Mouse (Mus musculus) small intestine, adult 2 months (tissue): ENCODE data around the gene Dph7.

Experiments used
- CTCF ChIP-seq: fragments of 200-500 bp; IDR thresholded peaks from 2 replicates; pipeline ENCODE4 v1.5.1; 2012; ENCODE audit warnings: low read depth, mild to moderate bottlenecking, control low read depth, inconsistent platforms, low read length, moderate library complexity, mixed read lengths; ENCODE audit not compliant: insufficient replicate concordance, insufficient read length; ENCODE audit errors: extremely low read depth
- POLR2A ChIP-seq: fragments of 200-500 bp; IDR thresholded peaks from 2 replicates; pipeline ENCODE4 v1.6.1; 2012; ENCODE audit warnings: low read depth, mild to moderate bottlenecking, control low read depth, inconsistent platforms, low read length, moderate library complexity

DNA sequence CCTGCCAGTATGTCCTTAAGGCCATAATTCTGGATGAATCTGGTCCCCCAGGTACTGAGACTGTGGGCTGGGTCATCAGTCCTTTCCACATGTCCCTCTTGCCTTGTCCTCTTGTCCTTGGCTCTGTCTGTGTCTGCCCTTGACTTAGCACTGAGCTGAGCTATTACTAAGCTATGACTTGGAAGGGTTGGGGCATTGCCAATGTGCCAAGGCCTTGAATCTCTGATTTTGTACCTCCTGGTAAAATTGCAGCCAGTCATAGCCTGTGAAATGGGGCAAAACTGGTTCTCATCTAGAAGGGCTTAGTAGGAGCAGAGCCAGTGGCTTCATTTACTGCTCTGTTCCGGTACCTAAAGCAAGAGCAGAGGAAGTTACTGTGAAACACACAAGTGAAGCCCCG is 34.3 kb downstream of the Dph7 start:
- TF ChIP-seq CTCF (no peak), POLR2A (no peak)
